Mouse (Mus musculus) heart, embryonic 13.5 days (tissue): Measurements from ENCODE around the gene Spc24. TPM values are rescaled to one million over a fixed set of nuclear protein-coding genes. Genes with fewer than 3 reads are reported as not detected.
A peak's percentile ranks its signal among the peaks of the same experiment; 100 is the strongest.
"Not testable (repeated sequence)": the region's sequence is repeated elsewhere in the genome, so short reads cannot be mapped to it uniquely, and the experiment has no call there.

ENCODE experiments used
- ATAC-seq: fragments of 200-750 bp; cut with Nextera tagmentation; 2 replicates; pipeline ENCODE4 v1.8.0; 2017; ENCODE audit warnings: moderate TSS enrichment; ENCODE audit not compliant: insufficient number of reproducible peaks, low FRiP score, low TSS enrichment; ENCODE audit errors: extremely low read depth
- H3K27ac ChIP-seq: fragments of 300-500 bp; sonication (generic); replicated peaks from 2 replicates; pipeline ENCODE4 v1.5.1; 2015; ENCODE audit warnings: moderate library complexity, mild to moderate bottlenecking, inconsistent platforms
- H3K27me3 ChIP-seq: fragments of 300-500 bp; sonication (generic); replicated peaks from 2 replicates; pipeline ENCODE4 v1.6.1; 2015; ENCODE audit warnings: mild to moderate bottlenecking, inconsistent platforms
- H3K36me3 ChIP-seq: fragments of 300-500 bp; sonication (generic); 2 replicates; pipeline ENCODE4 v1.6.1; 2015; ENCODE audit warnings: mild to moderate bottlenecking, inconsistent platforms
- H3K4me1 ChIP-seq: fragments of 300-500 bp; sonication (generic); 2 replicates; pipeline ENCODE4 v1.6.1; 2015; ENCODE audit warnings: inconsistent platforms
- H3K4me2 ChIP-seq: fragments of 300-500 bp; sonication (generic); 2 replicates; pipeline ENCODE4 v1.6.1; 2015; ENCODE audit warnings: inconsistent platforms, mild to moderate bottlenecking, moderate library complexity
- H3K4me3 ChIP-seq: fragments of 300-500 bp; sonication (generic); 2 replicates; pipeline ENCODE4 v1.5.1; 2015; ENCODE audit warnings: moderate library complexity, mild to moderate bottlenecking, inconsistent platforms
- H3K9ac ChIP-seq: fragments of 300-500 bp; sonication (generic); 2 replicates; pipeline ENCODE4 v1.6.1; 2015; ENCODE audit warnings: inconsistent platforms, mild to moderate bottlenecking, moderate library complexity
- H3K9me3 ChIP-seq: fragments of 300-500 bp; sonication (generic); 2 replicates; pipeline ENCODE4 v1.6.1; 2016; ENCODE audit warnings: inconsistent platforms
- WGBS: fragments of 180-500 bp; shearing (Covaris S2); methylation state at CpG from one replicate; pipeline ENCODE4 v1.1.7; 2015; ENCODE audit warnings: mixed read lengths; 5-methylcytosine and 5-hydroxymethylcytosine counted together
- polyA plus RNA-seq: library from polyadenylated mRNA; unstranded; fragments of >200 nt; fragmentation: Nextera tagmentation; extraction: Ambion mirVana; gene quantifications from 2 replicates; pipeline ENCODE4 v1.2.1, GENCODE M21; 2015

Spc24 gene
- polyA plus RNA-seq, 1 experiment from 2014 or later: 84.8 TPM

DNA sequence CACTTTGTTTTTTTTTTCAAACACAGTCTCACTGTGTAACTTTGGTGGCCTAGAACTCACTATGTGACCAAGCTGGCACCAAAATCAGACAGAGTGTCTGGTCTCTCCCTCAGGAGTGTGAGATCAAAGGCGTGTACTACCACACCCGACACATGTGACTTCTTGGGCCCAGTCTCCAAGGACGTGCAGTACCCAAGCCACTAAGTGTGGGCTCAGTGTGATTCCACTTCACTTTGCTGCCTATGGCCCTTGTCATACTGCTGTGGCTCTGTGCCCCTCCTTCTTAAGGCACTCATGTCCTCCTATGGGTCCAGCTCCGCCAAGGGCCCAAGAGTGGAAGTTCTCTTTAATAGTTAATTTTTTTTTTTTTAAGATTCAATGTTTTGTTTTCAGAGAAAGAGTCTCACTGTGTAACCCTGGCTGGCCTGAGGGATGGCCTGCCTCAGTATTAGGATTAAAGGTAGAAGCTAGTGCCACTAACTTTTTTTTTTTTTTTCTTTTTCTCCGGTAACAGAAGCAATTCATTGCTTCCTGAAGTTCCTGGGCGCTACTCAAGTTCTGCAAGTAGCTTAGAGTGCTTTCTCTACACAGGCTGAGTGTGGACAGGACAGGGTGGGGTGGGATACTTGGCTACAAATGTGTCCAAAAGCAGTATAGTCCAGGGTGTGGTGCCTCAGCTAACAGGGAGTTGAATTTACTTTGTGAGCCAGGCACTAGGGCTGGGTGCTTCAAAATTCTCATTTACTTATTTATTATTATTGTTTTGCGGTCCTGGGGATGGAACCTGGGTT is 24.6 kb upstream of the Spc24 start:
- H3K4me1 ChIP-seq: peaks cover 43% of the 10 kb centered on the region
- H3K27ac ChIP-seq: no peak overlapping the region
- H3K9ac ChIP-seq: no peak overlapping the region
- no peak for ATAC-seq
- peaks cover 91% of the 10 kb centered on the region for H3K36me3 ChIP-seq
- no peaks in the 10 kb centered on the region for H3K9me3 ChIP-seq
- no peak overlapping the region for H3K4me2 ChIP-seq
- H3K4me3 ChIP-seq: no peak overlapping the region
- WGBS: 88% methylated on average over 7 of the region's 7 CpGs
- no peaks in the 10 kb centered on the region for H3K27me3 ChIP-seq

DNA sequence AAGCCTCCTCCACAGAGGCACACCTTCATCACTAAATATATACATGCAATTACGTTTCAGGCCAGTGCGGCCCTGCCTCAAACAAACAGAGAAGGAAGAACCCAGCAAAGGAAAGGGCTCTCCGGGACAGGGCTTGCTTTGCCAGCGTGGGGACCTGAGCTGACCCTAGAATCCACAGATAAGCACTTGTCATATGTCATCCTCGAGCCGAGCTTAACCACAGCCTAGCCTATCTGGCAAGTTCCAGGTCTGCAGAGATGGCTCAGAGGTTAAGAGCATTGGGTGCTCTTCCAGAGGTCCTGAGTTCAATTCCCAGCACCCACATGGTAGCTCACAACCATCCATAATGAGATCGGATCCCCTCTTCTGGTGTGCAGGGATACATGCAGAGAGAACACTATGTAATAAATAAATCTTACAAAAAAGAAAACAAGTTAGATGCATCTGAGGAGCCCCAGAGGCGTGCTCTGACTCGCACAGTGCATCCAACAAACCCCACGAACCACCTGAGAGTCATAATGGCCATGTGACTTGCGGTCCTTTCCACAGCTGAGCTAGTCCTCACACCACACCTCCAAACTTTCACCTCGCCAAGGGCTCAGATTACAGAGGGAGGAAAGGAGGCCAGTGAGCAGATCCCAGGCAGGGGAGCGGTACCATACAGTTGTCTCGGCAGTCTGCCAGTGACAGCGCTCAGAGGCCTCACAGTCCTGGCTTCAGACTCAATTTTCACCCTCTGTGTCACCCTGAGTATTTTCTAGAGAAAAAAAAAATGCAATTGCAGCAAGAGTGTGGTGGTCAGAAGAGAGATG is 21.8 kb upstream of the Spc24 start:
- Histone ChIP-seq H3K9me3 (no peaks in the 10 kb centered on the region), H3K9ac (peak overlapping the region; percentile 52), H3K4me2 (no peak overlapping the region), H3K4me1 (peaks cover 22% of the 10 kb centered on the region), H3K36me3 (peaks cover 88% of the 10 kb centered on the region), H3K27ac (peak overlapping the region; percentile 89), H3K4me3 (no peak overlapping the region), H3K27me3 (no peaks in the 10 kb centered on the region)
- WGBS: 54% methylated on average over 15 of the region's 15 CpGs
- peak; percentile 38; the same call in 1 of the 2 replicates for ATAC-seq

DNA sequence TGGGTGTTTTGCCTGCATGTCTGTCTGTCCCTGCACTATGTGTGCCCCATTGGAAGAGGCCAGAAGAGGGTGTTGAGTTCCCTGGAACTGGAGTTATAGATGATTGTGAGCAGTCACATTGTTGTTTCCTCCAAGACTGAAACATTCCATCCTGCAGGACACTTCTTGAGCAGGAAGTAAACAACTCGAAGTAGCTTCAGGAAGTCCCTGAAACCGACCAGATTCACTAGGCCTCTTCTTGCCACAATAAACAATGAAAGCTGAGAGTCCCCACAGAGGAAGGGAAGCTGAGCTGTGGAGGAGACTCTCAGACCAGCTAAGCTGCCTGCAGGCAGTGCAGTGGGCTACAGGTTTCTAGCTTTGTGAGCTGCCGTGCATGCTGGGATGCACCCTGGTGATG is 17.6 kb upstream of the Spc24 start:
- Histone ChIP-seq H3K4me1 (peaks cover 13% of the 10 kb centered on the region), H3K4me3 (no peak overlapping the region), H3K36me3 (peaks cover 90% of the 10 kb centered on the region), H3K4me2 (no peak overlapping the region), H3K9me3 (no peaks in the 10 kb centered on the region), H3K27me3 (no peaks in the 10 kb centered on the region), H3K27ac (no peak overlapping the region), H3K9ac (no peak overlapping the region)
- no peak for ATAC-seq
- WGBS: 87% methylated on average over 3 of the region's 3 CpGs

DNA sequence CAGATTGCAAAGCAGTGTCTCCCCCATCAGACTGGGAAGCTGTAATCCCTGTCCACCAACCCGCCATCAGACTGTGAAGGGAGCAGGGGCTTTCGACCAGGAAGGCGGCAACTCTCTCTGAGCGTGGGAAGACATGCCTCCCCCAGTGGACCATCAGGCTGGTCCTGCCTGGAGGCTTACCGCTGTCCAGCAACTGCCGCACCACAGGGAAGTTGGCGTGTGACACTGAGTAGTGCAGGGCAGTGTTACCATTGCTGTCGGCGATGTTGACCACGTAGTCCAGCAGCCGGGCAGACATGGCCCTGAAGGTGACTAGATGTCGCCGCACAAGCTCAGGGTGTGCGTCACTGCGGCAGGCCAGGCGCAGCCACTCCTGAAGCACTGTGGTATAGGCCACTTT is 14.2 kb upstream of the Spc24 start:
- H3K4me2 ChIP-seq: no peak overlapping the region
- ATAC-seq: no peak
- H3K36me3 ChIP-seq: peaks cover 95% of the 10 kb centered on the region
- 86% methylated on average over 16 of the region's 16 CpGs for WGBS
- H3K9me3 ChIP-seq: no peaks in the 10 kb centered on the region
- H3K27ac ChIP-seq: no peak overlapping the region
- no peak overlapping the region for H3K9ac ChIP-seq
- H3K27me3 ChIP-seq: no peaks in the 10 kb centered on the region
- peaks cover 9% of the 10 kb centered on the region for H3K4me1 ChIP-seq
- no peak overlapping the region for H3K4me3 ChIP-seq

DNA sequence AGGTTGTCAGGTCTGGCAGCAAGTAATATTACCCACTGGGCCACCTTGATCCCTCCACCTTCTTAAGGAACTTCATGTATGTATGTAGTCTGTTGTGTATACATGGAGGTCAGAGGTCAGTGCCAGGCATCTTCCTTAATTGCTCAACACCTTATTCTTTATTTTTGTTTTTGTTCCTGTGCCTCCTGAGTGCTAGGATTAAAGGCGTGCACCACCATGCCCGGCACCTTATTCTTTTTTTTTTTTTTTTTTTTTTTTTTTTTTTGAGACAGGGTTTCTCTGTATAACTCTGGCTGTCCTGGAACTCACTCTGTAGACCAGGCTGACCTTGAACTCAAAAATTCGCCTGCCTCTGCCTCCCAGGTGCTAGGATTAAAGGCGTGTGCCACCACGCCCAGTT is 13.3 kb upstream of the Spc24 start:
- not testable (repeated sequence) for H3K27ac ChIP-seq, H3K9ac ChIP-seq, H3K4me2 ChIP-seq, H3K9me3 ChIP-seq, ATAC-seq, H3K27me3 ChIP-seq, H3K4me3 ChIP-seq
- WGBS: 78% methylated on average over 5 of the region's 5 CpGs
- Histone ChIP-seq H3K4me1 (peaks cover 18% of the 10 kb centered on the region), H3K36me3 (peaks cover 94% of the 10 kb centered on the region)

DNA sequence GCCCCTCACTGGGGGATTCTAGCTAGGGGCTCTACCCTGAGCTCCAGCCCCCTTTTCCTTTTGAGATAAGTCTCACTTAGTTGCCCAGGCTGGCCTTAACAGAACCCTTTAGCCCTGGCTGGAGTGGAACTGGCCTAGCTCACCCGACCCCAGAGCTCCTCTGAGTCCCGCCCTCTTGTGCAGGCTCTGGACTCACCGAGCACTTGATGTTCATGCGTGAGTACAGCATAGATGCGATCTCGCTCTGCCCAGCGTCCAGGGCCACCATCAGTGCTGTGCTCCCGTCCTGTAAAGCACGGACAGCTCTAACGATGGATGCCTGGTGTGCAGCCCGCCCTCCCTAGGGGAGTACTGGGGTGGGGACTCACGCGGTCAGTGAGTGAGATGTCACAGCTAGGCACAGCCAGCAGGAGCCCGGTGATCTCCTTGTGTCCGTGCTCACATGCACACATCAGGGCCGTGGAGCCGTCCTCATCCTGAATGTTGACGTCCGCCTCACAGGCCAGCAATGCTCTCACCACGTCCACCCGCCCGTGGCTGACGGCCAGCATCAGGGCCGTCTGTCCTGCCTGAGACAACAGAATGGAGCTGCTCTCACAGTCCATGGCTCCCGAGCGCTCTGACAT is 9.6 kb upstream of the Spc24 start:
- H3K27me3 ChIP-seq: no peaks in the 10 kb centered on the region
- peak overlapping the region; percentile 37 for H3K9ac ChIP-seq
- H3K27ac ChIP-seq: peak overlapping the region; percentile 87
- H3K4me1 ChIP-seq: peaks cover 30% of the 10 kb centered on the region
- 50% methylated on average over 26 of the region's 26 CpGs for WGBS
- H3K9me3 ChIP-seq: no peaks in the 10 kb centered on the region
- peaks cover 84% of the 10 kb centered on the region for H3K36me3 ChIP-seq
- no peak overlapping the region for H3K4me2 ChIP-seq
- H3K4me3 ChIP-seq: no peak overlapping the region
- ATAC-seq: 0 out of 2 replicates have a peak, but pooled peaks have one; percentile 27

DNA sequence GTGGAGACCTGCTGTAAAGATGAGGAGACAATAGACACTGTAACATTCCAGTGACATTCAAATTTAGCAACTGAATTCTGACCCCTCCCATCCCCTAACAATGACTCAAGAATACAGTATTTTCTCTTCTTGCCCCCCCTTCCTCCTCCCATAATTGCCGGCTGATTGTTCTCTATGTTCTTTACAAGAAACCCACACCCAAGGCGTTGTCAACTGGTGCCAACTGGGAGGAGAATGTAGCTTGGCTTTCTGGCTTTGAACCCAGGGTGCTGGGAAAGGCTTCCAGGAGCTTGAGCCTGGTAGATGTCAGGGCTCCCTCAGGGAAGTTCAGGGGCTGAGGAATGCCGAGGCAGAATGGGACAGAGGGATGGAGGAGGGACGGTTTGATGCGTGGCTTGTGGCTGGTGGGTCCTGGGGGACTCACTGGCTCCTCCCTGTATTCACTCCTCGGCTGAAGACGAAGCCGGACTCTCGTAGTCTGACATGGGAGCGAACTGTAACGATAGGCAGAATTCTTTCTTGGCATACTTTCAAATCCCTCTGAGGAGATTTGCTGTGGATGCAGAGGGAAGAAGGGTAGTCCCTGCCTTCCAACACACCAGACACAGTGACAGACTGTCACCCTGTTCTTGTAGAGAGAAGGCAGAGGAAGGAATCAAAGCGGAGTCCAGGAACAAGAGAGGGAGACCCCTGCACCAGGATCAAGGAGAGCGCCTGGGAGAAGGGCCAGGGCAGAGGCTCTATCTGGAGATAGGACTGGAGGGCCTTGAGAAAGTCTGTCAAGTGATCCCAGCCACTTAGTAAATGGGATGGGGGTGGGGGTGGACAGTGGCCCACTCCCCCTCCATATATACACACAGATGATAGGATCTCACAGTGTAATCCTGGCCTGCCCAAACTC is 8.7 kb upstream of the Spc24 start:
- Histone ChIP-seq H3K4me3 (no peak overlapping the region), H3K9me3 (no peaks in the 10 kb centered on the region), H3K27ac (peak overlapping the region; percentile 87), H3K27me3 (no peaks in the 10 kb centered on the region), H3K36me3 (peaks cover 75% of the 10 kb centered on the region), H3K9ac (peak overlapping the region; percentile 55; the same call in 1 of the 2 replicates), H3K4me1 (peaks cover 35% of the 10 kb centered on the region), H3K4me2 (peak overlapping the region; percentile 18; the same call in 1 of the 2 replicates)
- 35% methylated on average over 13 of the region's 13 CpGs for WGBS
- no peak for ATAC-seq

DNA sequence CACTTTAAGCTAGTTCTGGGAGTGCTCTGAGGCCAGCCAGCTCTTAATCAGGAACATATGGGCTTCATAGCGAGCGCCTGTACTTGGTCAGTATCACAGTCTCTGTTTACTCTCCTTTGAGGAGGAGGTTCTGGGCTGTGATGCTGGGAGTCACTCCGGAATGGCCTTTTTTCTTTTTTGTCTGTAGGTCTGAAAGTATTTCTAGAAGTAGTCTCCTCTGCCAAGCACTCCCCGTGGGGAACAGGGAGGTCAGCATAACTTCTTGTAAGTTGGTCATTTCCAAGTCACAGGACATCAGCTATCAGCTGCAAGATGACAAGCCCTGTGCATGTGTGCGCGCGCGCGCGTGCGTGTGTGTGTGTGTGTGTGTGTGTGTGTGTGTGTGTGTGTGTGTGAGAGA is 7.8 kb upstream of the Spc24 start:
- H3K27ac ChIP-seq: peak overlapping the region; percentile 87
- no peak overlapping the region for H3K4me3 ChIP-seq
- peaks cover 40% of the 10 kb centered on the region for H3K4me1 ChIP-seq
- peaks cover 67% of the 10 kb centered on the region for H3K36me3 ChIP-seq
- H3K9me3 ChIP-seq: no peaks in the 10 kb centered on the region
- no peak overlapping the region for H3K4me2 ChIP-seq
- peak overlapping the region; percentile 40; the same call in 1 of the 2 replicates for H3K9ac ChIP-seq
- 64% methylated on average over 11 of the region's 11 CpGs for WGBS
- ATAC-seq: no peak
- no peaks in the 10 kb centered on the region for H3K27me3 ChIP-seq

DNA sequence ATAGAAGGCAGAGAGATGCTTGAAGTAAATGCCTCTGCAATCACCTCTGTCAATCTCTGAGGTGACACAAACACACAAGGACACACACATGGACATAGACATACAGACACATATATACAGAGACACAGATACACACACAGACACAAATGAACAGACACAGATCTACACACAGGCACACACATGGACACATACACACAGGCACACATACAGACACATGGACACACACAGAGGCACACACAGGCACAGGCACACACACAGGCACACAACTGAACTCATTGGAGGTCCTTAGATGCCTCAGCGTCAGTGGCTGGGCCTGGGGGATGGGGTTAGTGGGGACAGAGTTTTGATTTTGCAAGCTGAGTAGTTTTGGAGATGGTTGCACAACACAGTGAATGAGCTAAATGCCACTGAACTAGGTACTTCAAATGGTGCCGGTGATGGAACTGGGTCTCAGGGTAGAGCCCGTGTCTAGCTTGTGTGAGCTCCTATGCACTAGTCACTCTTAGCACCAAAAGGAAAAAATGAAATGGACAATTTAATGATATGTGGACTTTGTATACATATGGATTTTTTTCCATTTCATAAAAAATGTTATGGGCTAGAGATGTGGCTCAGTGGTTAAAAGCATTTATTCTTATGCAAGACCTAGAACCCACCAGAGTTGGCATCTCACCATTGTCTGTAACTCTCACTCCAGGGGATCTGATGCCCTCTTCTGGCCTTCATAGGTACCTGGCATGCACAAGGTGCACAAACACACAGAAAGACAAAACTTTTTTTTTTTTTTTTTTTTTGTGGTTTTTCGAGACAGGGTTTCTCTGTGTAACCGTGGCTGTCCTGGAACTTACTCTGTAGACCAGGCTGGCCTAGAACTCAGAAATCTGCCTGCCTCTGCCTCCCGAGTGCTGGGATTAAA is 4.2 kb upstream of the Spc24 start:
- ATAC-seq: no peak
- H3K4me3 ChIP-seq: no peak overlapping the region
- peaks cover 56% of the 10 kb centered on the region for H3K4me1 ChIP-seq
- H3K27ac ChIP-seq: peak overlapping the region; percentile 32; the same call in 1 of the 2 replicates
- H3K4me2 ChIP-seq: no peak overlapping the region
- H3K9me3 ChIP-seq: no peaks in the 10 kb centered on the region
- H3K36me3 ChIP-seq: peaks cover 33% of the 10 kb centered on the region
- H3K27me3 ChIP-seq: no peaks in the 10 kb centered on the region
- no peak overlapping the region for H3K9ac ChIP-seq
- 88% methylated on average over 6 of the region's 6 CpGs for WGBS

DNA sequence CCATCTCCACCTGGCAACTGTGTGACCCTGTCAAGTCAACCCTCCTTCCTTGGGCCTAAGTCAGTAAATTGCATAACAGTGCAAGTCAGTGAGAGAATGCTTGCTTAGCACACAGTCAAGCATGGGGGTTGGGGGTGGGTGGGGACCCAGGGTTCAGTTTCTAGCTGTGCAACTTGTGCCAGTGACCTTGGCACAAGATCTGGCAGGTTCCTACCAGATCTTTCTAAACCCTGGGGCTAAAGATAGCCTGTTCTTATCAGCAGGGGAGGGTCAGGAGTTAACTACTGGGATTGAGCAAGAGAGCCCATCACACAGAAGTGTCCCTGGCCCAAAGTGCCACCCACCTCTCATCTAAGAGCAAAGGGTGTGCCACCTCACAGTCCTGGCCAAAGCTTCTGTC is 2.0 kb upstream of the Spc24 start:
- Histone ChIP-seq H3K9ac (peak overlapping the region; percentile 33; the same call in 1 of the 2 replicates), H3K4me1 (peaks cover 46% of the 10 kb centered on the region), H3K4me2 (no peak overlapping the region), H3K27ac (peak overlapping the region; percentile 71), H3K27me3 (no peaks in the 10 kb centered on the region), H3K4me3 (no peak overlapping the region), H3K36me3 (peaks cover 18% of the 10 kb centered on the region), H3K9me3 (no peaks in the 10 kb centered on the region)
- no peak for ATAC-seq
